Mouse (Mus musculus) adrenal gland, adult 2 months (tissue): ENCODE results near the gene Ndufa7. TPM values are rescaled to one million over a fixed set of nuclear protein-coding genes. Genes with fewer than 3 reads are reported as not detected.
"Not testable (repeated sequence)": the region's sequence is repeated elsewhere in the genome, so short reads cannot be mapped to it uniquely, and the experiment has no call there.

ENCODE experiments used
- DNase-seq: peaks from one replicate; pipeline ENCODE4 v3.0.0; 2021
- microRNA-seq, 2 experiments: library from miRNA; unstranded; fragments of <30 nt; microRNA quantifications; one replicate each; pipeline ENCODE4 v1.2.0; 2021
- polyA plus RNA-seq: library from polyadenylated mRNA; depleted of rRNA; stranded (reverse); fragments of >200 nt; gene quantifications from 2 replicates; pipeline ENCODE4 v1.2.3, GENCODE M21; 2012; rRNA removed
- total RNA-seq, 2 experiments: library from RNA; stranded (reverse); gene quantifications; 2 replicates each; pipeline ENCODE4 v1.2.3; 2021

The Ndufa7 gene
- total and polyA plus RNA-seq, 3 experiments: 507 to 556 (median 539) TPM

DNA sequence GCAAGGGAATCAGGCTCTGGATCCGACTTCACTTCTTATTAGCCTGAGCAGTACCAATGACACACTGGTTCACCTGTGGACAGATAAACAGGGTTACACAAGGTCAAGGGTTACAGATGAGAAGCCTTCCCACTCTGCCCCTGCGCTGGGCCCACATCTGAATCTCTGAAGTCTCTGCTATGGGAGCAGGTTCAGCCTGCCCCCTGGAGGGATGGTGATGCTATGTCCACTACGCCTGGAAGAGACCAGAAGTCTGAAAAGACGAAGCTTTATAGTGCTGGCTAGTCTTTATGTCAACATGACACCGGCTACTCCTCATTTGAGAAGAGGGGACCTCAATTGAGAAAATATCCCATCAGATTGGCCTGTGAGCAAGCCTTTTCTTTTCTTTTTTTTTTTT is 51.4 kb downstream of the Ndufa7 start:
- peak; percentile 26 for DNase-seq

DNA sequence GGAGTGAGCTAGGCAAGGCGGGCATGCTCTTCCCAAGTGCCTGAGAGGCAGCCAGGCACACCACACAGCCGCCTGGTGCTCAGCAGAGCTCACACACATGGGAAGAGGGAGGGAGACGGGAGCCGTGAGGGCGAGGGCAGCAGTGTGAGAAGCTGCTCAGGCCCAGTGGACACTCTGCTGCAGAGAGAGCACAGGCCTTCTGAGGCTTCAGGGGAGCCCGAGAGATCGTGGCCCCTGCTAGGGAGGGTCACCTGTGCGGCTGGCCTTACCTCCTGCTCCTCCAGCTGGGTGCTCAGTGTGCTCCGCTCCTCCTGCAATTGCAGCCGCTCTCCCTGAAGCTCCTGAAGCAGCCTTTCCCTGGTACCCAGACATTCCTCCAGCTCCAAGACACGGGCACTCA is 59.9 kb downstream of the Ndufa7 start:
- not testable (repeated sequence) for DNase-seq

DNA sequence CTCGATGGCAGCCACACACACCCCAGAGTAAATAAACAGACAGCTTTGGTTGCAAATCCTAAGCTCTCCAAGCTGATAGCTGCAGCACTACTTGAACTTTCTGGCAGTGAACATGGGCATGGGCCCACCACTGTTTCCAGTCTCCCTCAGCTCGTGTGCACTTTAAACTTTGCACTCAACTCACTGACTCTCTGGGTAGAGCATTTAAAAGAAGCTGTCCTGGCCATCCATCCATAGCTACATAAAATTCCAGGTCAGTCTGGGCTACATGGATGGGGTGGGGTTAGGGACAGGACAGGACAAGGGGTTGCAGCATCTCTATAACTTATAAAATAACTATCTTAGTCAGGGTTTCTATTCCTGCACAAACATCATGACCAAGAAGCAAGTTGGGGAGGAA is 63.4 kb downstream of the Ndufa7 start:
- DNase-seq: not testable (repeated sequence)

Small RNA genes within 50 kb of the gene (microRNA-seq; reads per million reads assigned to microRNA genes)
- 0 reads per million in 2 experiments for gene Gm27740

Other genes starting within 250 kb of the Ndufa7 start
- 10 to 100 TPM; 35.1 to 39.4 TPM for gene Zfp414, start 195.5 kb upstream of the Ndufa7 start, total RNA-seq
- gene Zfp414, start 195.5 kb upstream of the Ndufa7 start, polyA plus RNA-seq: 105 and 106 TPM in 2 replicates
- under 1 TPM; 0.49 to 0.97 TPM for gene Pram1, start 186.5 kb upstream of the Ndufa7 start, total RNA-seq
- not detected in 2 replicates for gene Pram1, start 186.5 kb upstream of the Ndufa7 start, polyA plus RNA-seq
- gene Hnrnpm, start 137.7 kb upstream of the Ndufa7 start, total RNA-seq: 100 to 1,000 TPM; 142 to 166 TPM
- 66.7 and 70.9 TPM in 2 replicates for gene Hnrnpm, start 137.7 kb upstream of the Ndufa7 start, polyA plus RNA-seq
- 100 to 1,000 TPM; 112 to 117 TPM for gene March2, start 105.9 kb upstream of the Ndufa7 start, total RNA-seq
- 150 and 170 TPM in 2 replicates for gene March2, start 105.9 kb upstream of the Ndufa7 start, polyA plus RNA-seq
- 100 to 1,000 TPM; 247 to 267 TPM for gene Rab11b, start 64.0 kb upstream of the Ndufa7 start, total RNA-seq
- 522 and 543 TPM in 2 replicates for gene Rab11b, start 64.0 kb upstream of the Ndufa7 start, polyA plus RNA-seq
- gene Angptl4, start 42.7 kb upstream of the Ndufa7 start, total RNA-seq: 100 to 1,000 TPM in 1 of 2 experiments, 10 to 100 TPM in 1; 44.5 to 100 TPM
- gene Angptl4, start 42.7 kb upstream of the Ndufa7 start, polyA plus RNA-seq: 131 and 261 TPM in 2 replicates
- 10 to 100 TPM; 55.9 to 66.2 TPM for gene Kank3, start 14.1 kb upstream of the Ndufa7 start, total RNA-seq
- 164 and 195 TPM in 2 replicates for gene Kank3, start 14.1 kb upstream of the Ndufa7 start, polyA plus RNA-seq
- 1,000 to 10,000 TPM; 1,533 to 1,560 TPM for gene Rps28, start within 50 bp of the Ndufa7 start, total RNA-seq
- 387 and 446 TPM in 2 replicates for gene Rps28, start within 50 bp of the Ndufa7 start, polyA plus RNA-seq
- gene Cd320, start 18.5 kb downstream of the Ndufa7 start, total RNA-seq: 10 to 100 TPM; 34.2 to 42.8 TPM
- 85.2 and 99.1 TPM in 2 replicates for gene Cd320, start 18.5 kb downstream of the Ndufa7 start, polyA plus RNA-seq
- gene Gm7029, start 49.3 kb downstream of the Ndufa7 start, total RNA-seq: not detected
- gene Gm7029, start 49.3 kb downstream of the Ndufa7 start, polyA plus RNA-seq: not detected in 2 replicates
- gene Kifc1, start 66.1 kb downstream of the Ndufa7 start, total RNA-seq: 1 to 10 TPM; 1.4 to 1.6 TPM
- 1.8 and 2.5 TPM in 2 replicates for gene Kifc1, start 66.1 kb downstream of the Ndufa7 start, polyA plus RNA-seq
- not detected for gene Platr17, start 80.6 kb downstream of the Ndufa7 start, total RNA-seq
- gene Platr17, start 80.6 kb downstream of the Ndufa7 start, polyA plus RNA-seq: not detected in 2 replicates
- 10 to 100 TPM; 29.0 to 30.3 TPM for gene Daxx, start 84.8 kb downstream of the Ndufa7 start, total RNA-seq
- gene Daxx, start 84.8 kb downstream of the Ndufa7 start, polyA plus RNA-seq: 54.7 and 65.7 TPM in 2 replicates
- gene Tapbp, start 91.3 kb downstream of the Ndufa7 start, total RNA-seq: 100 to 1,000 TPM; 151 to 171 TPM
- 244 and 245 TPM in 2 replicates for gene Tapbp, start 91.3 kb downstream of the Ndufa7 start, polyA plus RNA-seq
- 10 to 100 TPM; 26.1 to 38.3 TPM for gene Zbtb22, start 91.3 kb downstream of the Ndufa7 start, total RNA-seq
- 52.1 and 57.1 TPM in 2 replicates for gene Zbtb22, start 91.3 kb downstream of the Ndufa7 start, polyA plus RNA-seq
- gene Rgl2, start 105.0 kb downstream of the Ndufa7 start, total RNA-seq: 10 to 100 TPM; 44.2 to 44.4 TPM
- gene Rgl2, start 105.0 kb downstream of the Ndufa7 start, polyA plus RNA-seq: 237 and 298 TPM in 2 replicates
- gene Pfdn6, start 115.8 kb downstream of the Ndufa7 start, total RNA-seq: 100 to 1,000 TPM in 1 of 2 experiments, 10 to 100 TPM in 1; 69.7 to 100 TPM
- gene Pfdn6, start 115.8 kb downstream of the Ndufa7 start, polyA plus RNA-seq: 5.0 and 6.8 TPM in 2 replicates
- 10 to 100 TPM; 35.4 to 38.4 TPM for gene Wdr46, start 116.1 kb downstream of the Ndufa7 start, total RNA-seq
- gene Wdr46, start 116.1 kb downstream of the Ndufa7 start, polyA plus RNA-seq: 18.9 and 25.6 TPM in 2 replicates
- 1 to 10 TPM; 4.0 to 6.5 TPM for gene B3galt4, start 126.9 kb downstream of the Ndufa7 start, total RNA-seq
- 21.2 and 21.3 TPM in 2 replicates for gene B3galt4, start 126.9 kb downstream of the Ndufa7 start, polyA plus RNA-seq
- 10 to 100 TPM; 52.8 to 55.1 TPM for gene Vps52, start 131.2 kb downstream of the Ndufa7 start, total RNA-seq
- gene Vps52, start 131.2 kb downstream of the Ndufa7 start, polyA plus RNA-seq: 88.4 and 107 TPM in 2 replicates
- gene Rps18, start 131.4 kb downstream of the Ndufa7 start, total RNA-seq: 100 to 1,000 TPM; 541 to 790 TPM
- gene Rps18, start 131.4 kb downstream of the Ndufa7 start, polyA plus RNA-seq: 153 and 176 TPM in 2 replicates
- gene H2-K1, start 175.8 kb downstream of the Ndufa7 start, total RNA-seq: 100 to 1,000 TPM; 577 to 669 TPM
- gene H2-K1, start 175.8 kb downstream of the Ndufa7 start, polyA plus RNA-seq: 2,584 and 2,844 TPM in 2 replicates
- gene Ring1, start 200.1 kb downstream of the Ndufa7 start, total RNA-seq: 10 to 100 TPM; 41.4 to 57.0 TPM
- gene Ring1, start 200.1 kb downstream of the Ndufa7 start, polyA plus RNA-seq: 70.0 and 92.4 TPM in 2 replicates
- 100 to 1,000 TPM; 252 to 263 TPM for gene H2-Ke6, start 203.5 kb downstream of the Ndufa7 start, total RNA-seq
- 362 and 465 TPM in 2 replicates for gene H2-Ke6, start 203.5 kb downstream of the Ndufa7 start, polyA plus RNA-seq
- gene Slc39a7, start 207.1 kb downstream of the Ndufa7 start, total RNA-seq: 100 to 1,000 TPM; 156 to 217 TPM
- 291 and 321 TPM in 2 replicates for gene Slc39a7, start 207.1 kb downstream of the Ndufa7 start, polyA plus RNA-seq
- 10 to 100 TPM; 47.5 to 54.9 TPM for gene Rxrb, start 207.2 kb downstream of the Ndufa7 start, total RNA-seq
- 150 and 161 TPM in 2 replicates for gene Rxrb, start 207.2 kb downstream of the Ndufa7 start, polyA plus RNA-seq
- 1 to 10 TPM; 1.0 to 1.1 TPM for gene Col11a2, start 214.9 kb downstream of the Ndufa7 start, total RNA-seq
- gene Col11a2, start 214.9 kb downstream of the Ndufa7 start, polyA plus RNA-seq: 0.35 and 1.7 TPM in 2 replicates